Mouse (Mus musculus): ENCODE data around the gene Bsn. TPM values are rescaled to one million over a fixed set of nuclear protein-coding genes. Genes with fewer than 3 reads are reported as not detected.
A peak's percentile ranks its signal among the peaks of the same experiment; 100 is the strongest.
"Not testable (repeated sequence)": the region's sequence is repeated elsewhere in the genome, so short reads cannot be mapped to it uniquely, and the experiment has no call there.

The Bsn gene
- polyA plus RNA-seq, 1 experiment from 2014 or later: 0.97 TPM

- Histone ChIP-seq H3K36me3 (replicated peaks; ENCODE audit: control insufficient read depth, insufficient read depth, low read depth, low read length) (no peaks in the 10 kb centered on the region; the same call in 1 of the 2 replicates), H3K4me1 (ENCODE audit: control insufficient read depth, insufficient read depth, low read length) (no peaks in the 10 kb centered on the region), H3K9ac (replicated peaks; ENCODE audit: low read length) (no peak overlapping the region), H3K27me3 (ENCODE audit: control insufficient read depth, insufficient read depth, low read length) (no peaks in the 10 kb centered on the region), H3K4me3 (ENCODE audit: low read depth, low read length) (no peak overlapping the region), H3K9me3 (replicated peaks; ENCODE audit: control insufficient read depth, low read length) (no peaks in the 10 kb centered on the region), H3K27ac (replicated peaks; ENCODE audit: low read depth, low read length) (no peak overlapping the region), H3K4me2 (ENCODE audit: low read depth, low read length) (no peak overlapping the region)
- DNase-seq (ENCODE audit: low spot score) (no peak), ATAC-seq (replicated peaks; ENCODE audit: insufficient number of reproducible peaks, low FRiP score, low TSS enrichment, low read depth) (no peak)
- 86% methylated on average over 3 of the region's 3 CpGs for WGBS
Measured at GRCm38 (mm10) chr9:108205571-108205901, 15.4 kb upstream of the Bsn start.

GRCm38 (mm10) chr9:108204884-108205570 lies 14.8 kb upstream of the Bsn start:
- Histone ChIP-seq H3K36me3 (replicated peaks; ENCODE audit: control insufficient read depth, insufficient read depth, low read depth, low read length) (no peaks in the 10 kb centered on the region; the same call in 1 of the 2 replicates), H3K9ac (replicated peaks; ENCODE audit: low read length) (no peak overlapping the region), H3K27me3 (ENCODE audit: control insufficient read depth, insufficient read depth, low read length) (no peaks in the 10 kb centered on the region), H3K4me3 (ENCODE audit: low read depth, low read length) (no peak overlapping the region), H3K4me1 (ENCODE audit: control insufficient read depth, insufficient read depth, low read length) (no peaks in the 10 kb centered on the region), H3K9me3 (replicated peaks; ENCODE audit: control insufficient read depth, low read length) (no peaks in the 10 kb centered on the region), H3K27ac (replicated peaks; ENCODE audit: low read depth, low read length) (no peak overlapping the region), H3K4me2 (ENCODE audit: low read depth, low read length) (no peak overlapping the region)
- peak; percentile 21 for DNase-seq (ENCODE audit: low spot score)
- WGBS: 65% methylated on average over 8 of the region's 8 CpGs
- no peak for ATAC-seq (replicated peaks; ENCODE audit: insufficient number of reproducible peaks, low FRiP score, low TSS enrichment, low read depth)

- H3K4me1 ChIP-seq (ENCODE audit: control insufficient read depth, insufficient read depth, low read length): no peaks in the 10 kb centered on the region
- H3K27ac ChIP-seq (replicated peaks; ENCODE audit: low read depth, low read length): no peak overlapping the region
- H3K27me3 ChIP-seq (ENCODE audit: control insufficient read depth, insufficient read depth, low read length): no peaks in the 10 kb centered on the region
- no peak overlapping the region for H3K9ac ChIP-seq (replicated peaks; ENCODE audit: low read length)
- H3K36me3 ChIP-seq (replicated peaks; ENCODE audit: control insufficient read depth, insufficient read depth, low read depth, low read length): no peaks in the 10 kb centered on the region
- H3K4me2 ChIP-seq (ENCODE audit: low read depth, low read length): no peak overlapping the region
- no peak overlapping the region for H3K4me3 ChIP-seq (ENCODE audit: low read depth, low read length)
- WGBS: 41% methylated on average over 13 of the region's 13 CpGs
- H3K9me3 ChIP-seq (replicated peaks; ENCODE audit: control insufficient read depth, low read length): no peaks in the 10 kb centered on the region
- peak; percentile 78 for DNase-seq (ENCODE audit: low spot score)
- no peak for ATAC-seq (replicated peaks; ENCODE audit: insufficient number of reproducible peaks, low FRiP score, low TSS enrichment, low read depth)
Measured at GRCm38 (mm10) chr9:108203015-108203414, 12.8 kb upstream of the Bsn start.

- H3K27ac ChIP-seq (replicated peaks; ENCODE audit: low read depth, low read length): no peak overlapping the region
- H3K4me3 ChIP-seq (ENCODE audit: low read depth, low read length): no peak overlapping the region
- H3K4me1 ChIP-seq (ENCODE audit: control insufficient read depth, insufficient read depth, low read length): no peaks in the 10 kb centered on the region
- ATAC-seq (replicated peaks; ENCODE audit: insufficient number of reproducible peaks, low FRiP score, low TSS enrichment, low read depth): no peak
- WGBS: 90% methylated on average over 2 of the region's 2 CpGs
- no peak overlapping the region for H3K9ac ChIP-seq (replicated peaks; ENCODE audit: low read length)
- H3K27me3 ChIP-seq (ENCODE audit: control insufficient read depth, insufficient read depth, low read length): no peaks in the 10 kb centered on the region
- no peaks in the 10 kb centered on the region for H3K9me3 ChIP-seq (replicated peaks; ENCODE audit: control insufficient read depth, low read length)
- H3K36me3 ChIP-seq (replicated peaks; ENCODE audit: control insufficient read depth, insufficient read depth, low read depth, low read length): no peaks in the 10 kb centered on the region
- no peak overlapping the region for H3K4me2 ChIP-seq (ENCODE audit: low read depth, low read length)
- DNase-seq (ENCODE audit: low spot score): no peak
Measured at GRCm38 (mm10) chr9:108202169-108202568, 12.0 kb upstream of the Bsn start.

GRCm38 (mm10) chr9:108201160-108201559 lies 11.0 kb upstream of the Bsn start:
- Histone ChIP-seq H3K4me3 (ENCODE audit: low read depth, low read length) (0 out of 2 replicates have a peak overlapping the region, but pooled peaks have one; percentile 0), H3K9me3 (replicated peaks; ENCODE audit: control insufficient read depth, low read length) (no peaks in the 10 kb centered on the region), H3K27ac (replicated peaks; ENCODE audit: low read depth, low read length) (no peak overlapping the region), H3K36me3 (replicated peaks; ENCODE audit: control insufficient read depth, insufficient read depth, low read depth, low read length) (no peaks in the 10 kb centered on the region), H3K4me1 (ENCODE audit: control insufficient read depth, insufficient read depth, low read length) (no peaks in the 10 kb centered on the region), H3K9ac (replicated peaks; ENCODE audit: low read length) (no peak overlapping the region), H3K27me3 (ENCODE audit: control insufficient read depth, insufficient read depth, low read length) (no peaks in the 10 kb centered on the region), H3K4me2 (ENCODE audit: low read depth, low read length) (peak overlapping the region; percentile 8; the same call in 1 of the 2 replicates)
- peak; percentile 91 for ATAC-seq (replicated peaks; ENCODE audit: insufficient number of reproducible peaks, low FRiP score, low TSS enrichment, low read depth)
- peak; percentile 96 for DNase-seq (ENCODE audit: low spot score)
- WGBS: 0% methylated on average over 13 of the region's 13 CpGs

- no peak overlapping the region for H3K27ac ChIP-seq (replicated peaks; ENCODE audit: low read depth, low read length)
- no peaks in the 10 kb centered on the region for H3K27me3 ChIP-seq (ENCODE audit: control insufficient read depth, insufficient read depth, low read length)
- H3K4me1 ChIP-seq (ENCODE audit: control insufficient read depth, insufficient read depth, low read length): no peaks in the 10 kb centered on the region
- 61% methylated on average over 4 of the region's 4 CpGs for WGBS
- no peak for ATAC-seq (replicated peaks; ENCODE audit: insufficient number of reproducible peaks, low FRiP score, low TSS enrichment, low read depth)
- no peak overlapping the region for H3K9ac ChIP-seq (replicated peaks; ENCODE audit: low read length)
- H3K9me3 ChIP-seq (replicated peaks; ENCODE audit: control insufficient read depth, low read length): no peaks in the 10 kb centered on the region
- H3K4me3 ChIP-seq (ENCODE audit: low read depth, low read length): no peak overlapping the region
- H3K4me2 ChIP-seq (ENCODE audit: low read depth, low read length): no peak overlapping the region
- DNase-seq (ENCODE audit: low spot score): no peak
- no peaks in the 10 kb centered on the region for H3K36me3 ChIP-seq (replicated peaks; ENCODE audit: control insufficient read depth, insufficient read depth, low read depth, low read length)
Measured at GRCm38 (mm10) chr9:108198621-108199020, 8.4 kb upstream of the Bsn start.

- Histone ChIP-seq H3K9me3 (replicated peaks; ENCODE audit: control insufficient read depth, low read length) (no peaks in the 10 kb centered on the region), H3K27ac (replicated peaks; ENCODE audit: low read depth, low read length) (0 out of 2 replicates have a peak overlapping the region, but pooled peaks have one; percentile 13), H3K27me3 (ENCODE audit: control insufficient read depth, insufficient read depth, low read length) (no peaks in the 10 kb centered on the region), H3K36me3 (replicated peaks; ENCODE audit: control insufficient read depth, insufficient read depth, low read depth, low read length) (no peaks in the 10 kb centered on the region), H3K4me1 (ENCODE audit: control insufficient read depth, insufficient read depth, low read length) (no peaks in the 10 kb centered on the region), H3K4me2 (ENCODE audit: low read depth, low read length) (peak overlapping the region; percentile 3; the same call in 1 of the 2 replicates), H3K4me3 (ENCODE audit: low read depth, low read length) (no peak overlapping the region), H3K9ac (replicated peaks; ENCODE audit: low read length) (peak overlapping the region; percentile 18; the same call in 1 of the 2 replicates)
- 27% methylated on average over 24 of the region's 24 CpGs for WGBS
- peak; percentile 58 for DNase-seq (ENCODE audit: low spot score)
- ATAC-seq (replicated peaks; ENCODE audit: insufficient number of reproducible peaks, low FRiP score, low TSS enrichment, low read depth): no peak
Measured at GRCm38 (mm10) chr9:108196920-108197677, 6.9 kb upstream of the Bsn start.

- H3K9me3 ChIP-seq (replicated peaks; ENCODE audit: control insufficient read depth, low read length); H3K4me1 ChIP-seq (ENCODE audit: control insufficient read depth, insufficient read depth, low read length); H3K4me3 ChIP-seq (ENCODE audit: low read depth, low read length); H3K36me3 ChIP-seq (replicated peaks; ENCODE audit: control insufficient read depth, insufficient read depth, low read depth, low read length); ATAC-seq (replicated peaks; ENCODE audit: insufficient number of reproducible peaks, low FRiP score, low TSS enrichment, low read depth); H3K27ac ChIP-seq (replicated peaks; ENCODE audit: low read depth, low read length); H3K9ac ChIP-seq (replicated peaks; ENCODE audit: low read length); H3K4me2 ChIP-seq (ENCODE audit: low read depth, low read length); H3K27me3 ChIP-seq (ENCODE audit: control insufficient read depth, insufficient read depth, low read length); DNase-seq (ENCODE audit: low spot score): not testable (repeated sequence)
- WGBS: 65% methylated on average over 6 of the region's 6 CpGs
Measured at GRCm38 (mm10) chr9:108196222-108196621, 6.0 kb upstream of the Bsn start.
